ENCODE assay signal across 16 mouse cellular contexts in genomic region chr15:101233183-101233582, GRCm38 (mm10). TPM values are rescaled to one million over a fixed set of nuclear protein-coding genes. Genes with fewer than 3 reads are reported as not detected.
DNase-seq lines count a peak whose midpoint lies in the region; ATAC-seq and TF ChIP-seq lines count a peak whose summit lies in the region.
"Had no signal": no experiment of that assay in that cellular context is flagged by ENCODE, and none has a peak within 500 bp of the region (broad histone marks: within the 10 kb centered on the region; RNA-seq: fewer than 3 reads in every experiment).

No protein-coding gene starts in this region.

- no peak overlapping the region for H3K9ac ChIP-seq in embryonic facial prominence, embryonic 13.5 days
- H3K9ac ChIP-seq in limb, embryonic 13.5 days = no peak overlapping the region
- no peak overlapping the region for H3K9ac ChIP-seq in stomach, embryonic 14.5 days (replicated peaks; ENCODE audit: low read depth, low read length)

- no peaks in the 10 kb centered on the region for H3K36me3 ChIP-seq in kidney, adult 2 months (ENCODE audit: control insufficient read depth, insufficient read depth, low read length)
- peaks cover 40% of the 10 kb centered on the region for H3K36me3 ChIP-seq in embryonic facial prominence, embryonic 13.5 days
- peaks cover 41% of the 10 kb centered on the region for H3K36me3 ChIP-seq in limb, embryonic 13.5 days
- peaks cover 21% of the 10 kb centered on the region for H3K36me3 ChIP-seq in stomach, embryonic 14.5 days (ENCODE audit: control insufficient read depth, insufficient read depth, low read length)

- TF ChIP-seq POLR2A in kidney, adult 2 months (IDR thresholded peaks at IDR 0.05; ENCODE audit: low read depth, low read length) = no peak

- H3K4me2 ChIP-seq in embryonic facial prominence, embryonic 13.5 days = no peak overlapping the region
- H3K4me2 ChIP-seq in limb, embryonic 13.5 days (replicated peaks) = no peak overlapping the region
- H3K4me2 ChIP-seq in stomach, embryonic 14.5 days (replicated peaks; ENCODE audit: low read depth, low read length) = peak overlapping the region; percentile 14; the same call in 1 of the 2 replicates

- H3K9me3 ChIP-seq in embryonic facial prominence, embryonic 13.5 days = no peaks in the 10 kb centered on the region
- H3K9me3 ChIP-seq in limb, embryonic 13.5 days = no peaks in the 10 kb centered on the region
- no peaks in the 10 kb centered on the region for H3K9me3 ChIP-seq in stomach, embryonic 14.5 days (ENCODE audit: control insufficient read depth, low read depth, low read length)

- H3K4me1 ChIP-seq in kidney, adult 2 months (ENCODE audit: control insufficient read depth, insufficient read depth, low read length) = no peaks in the 10 kb centered on the region
- H3K4me1 ChIP-seq in embryonic facial prominence, embryonic 13.5 days = peaks cover 49% of the 10 kb centered on the region
- peaks cover 58% of the 10 kb centered on the region for H3K4me1 ChIP-seq in limb, embryonic 13.5 days
- H3K4me1 ChIP-seq in stomach, embryonic 14.5 days (ENCODE audit: control insufficient read depth, insufficient read depth, low read length) = peaks cover 35% of the 10 kb centered on the region

- no peaks in the 10 kb centered on the region for H3K27me3 ChIP-seq in kidney, adult 2 months (replicated peaks; ENCODE audit: control insufficient read depth, insufficient read depth, low read length)
- H3K27me3 ChIP-seq in embryonic facial prominence, embryonic 13.5 days = 0 out of 2 replicates have a peak, but pooled peaks cover 3% of the 10 kb centered on the region
- 0 out of 2 replicates have a peak, but pooled peaks cover 5% of the 10 kb centered on the region for H3K27me3 ChIP-seq in limb, embryonic 13.5 days
- H3K27me3 ChIP-seq in stomach, embryonic 14.5 days (ENCODE audit: control insufficient read depth, insufficient read depth, low read length) = no peaks in the 10 kb centered on the region
- H3K27me3 ChIP-seq: Patski had no signal

- no peak overlapping the region for H3K27ac ChIP-seq in kidney, adult 2 months (ENCODE audit: insufficient read depth, low read depth, low read length)
- H3K27ac ChIP-seq in embryonic facial prominence, embryonic 13.5 days = peak overlapping the region; percentile 17
- H3K27ac ChIP-seq in limb, embryonic 13.5 days = peak overlapping the region; percentile 15; the same call in 1 of the 2 replicates
- H3K27ac ChIP-seq in stomach, embryonic 14.5 days (ENCODE audit: low read length) = peak overlapping the region; percentile 91

- H3K4me3 ChIP-seq in kidney, adult 2 months (ENCODE audit: insufficient read depth, low read depth, low read length) = no peak overlapping the region
- no peak overlapping the region for H3K4me3 ChIP-seq in embryonic facial prominence, embryonic 13.5 days
- no peak overlapping the region for H3K4me3 ChIP-seq in limb, embryonic 13.5 days
- H3K4me3 ChIP-seq in stomach, embryonic 14.5 days (ENCODE audit: low read depth, low read length) = no peak overlapping the region
- H3K4me3 ChIP-seq: myocyte had no signal

- peak; percentile 12 for DNase-seq in kidney, postnatal 10 days
- DNase-seq in kidney, adult 2 months = no peak
- DNase-seq: adrenal gland, postnatal 14 days; heart, postnatal 10 days; kidney, adult 9 months; spleen, adult 18-20 months had no signal

- no peak for ATAC-seq in embryonic facial prominence, embryonic 13.5 days (ENCODE audit: insufficient number of reproducible peaks, insufficient read depth, low FRiP score, low TSS enrichment, low read depth)
- ATAC-seq in limb, embryonic 13.5 days (ENCODE audit: low FRiP score, low read depth) = no peak
- ATAC-seq in stomach, embryonic 14.5 days (ENCODE audit: insufficient number of reproducible peaks, insufficient read depth, low FRiP score, low read depth) = no peak
- ATAC-seq in erythroid progenitor cell, adult 5-6 weeks (replicated peaks; ENCODE audit: low FRiP score, poor library complexity, severe bottlenecking) = no peak
- no peak for ATAC-seq in frontal cortex, adult (ENCODE audit: low TSS enrichment)
- ATAC-seq: Patski had no signal

- no peak for TF ChIP-seq CTCF in kidney, adult 2 months (conservative IDR thresholded peaks at IDR 0.05; ENCODE audit: insufficient read depth, insufficient read length, low read depth, low read length)

- WGBS in kidney, adult 2 months = 69% methylated on average over 3 of the region's 3 CpGs
- 84% methylated on average over 3 of the region's 3 CpGs for WGBS in embryonic facial prominence, embryonic 13.5 days
- 79% methylated on average over 3 of the region's 3 CpGs for WGBS in limb, embryonic 13.5 days
- WGBS in stomach, embryonic 14.5 days = 72% methylated on average over 3 of the region's 3 CpGs

RNA-seq across cellular contexts. Expression of gene Grasp, which starts 9.2 kb away (rescaled TPM):
- 6.2 and 7.0 TPM in 2 replicates for polyA plus RNA-seq in kidney, adult 2 months (2012; rRNA removed)
- 7.4 and 8.0 TPM in 2 replicates for polyA plus RNA-seq in embryonic facial prominence, embryonic 13.5 days (2015; fragmentation: Nextera tagmentation; extraction: Ambion mirVana)
- polyA plus RNA-seq in limb, embryonic 13.5 days (2015; fragmentation: Nextera tagmentation; extraction: Ambion mirVana) = 5.7 and 6.0 TPM in 2 replicates
- 6.4 and 7.2 TPM in 2 replicates for polyA plus RNA-seq in stomach, embryonic 14.5 days (2014; fragmentation: Nextera tagmentation; extraction: Ambion mirVana)
- total RNA-seq in erythroid progenitor cell, adult 5-6 weeks (2015; ENCODE audit: low replicate concordance) = not detected in 2 replicates
- total RNA-seq in erythroid progenitor cell, adult 5-6 weeks (2017; ENCODE audit: low replicate concordance) = not detected in 2 replicates

RNA-seq across cellular contexts. Expression of gene Nr4a1, which starts 20.9 kb away (rescaled TPM):
- 4.9 and 5.7 TPM in 2 replicates for polyA plus RNA-seq in kidney, adult 2 months (2012; rRNA removed)
- polyA plus RNA-seq in embryonic facial prominence, embryonic 13.5 days (2015; fragmentation: Nextera tagmentation; extraction: Ambion mirVana) = 9.1 and 9.5 TPM in 2 replicates
- 10.0 and 10.3 TPM in 2 replicates for polyA plus RNA-seq in limb, embryonic 13.5 days (2015; fragmentation: Nextera tagmentation; extraction: Ambion mirVana)
- 10.1 and 12.1 TPM in 2 replicates for polyA plus RNA-seq in stomach, embryonic 14.5 days (2014; fragmentation: Nextera tagmentation; extraction: Ambion mirVana)
- total RNA-seq in erythroid progenitor cell, adult 5-6 weeks (2015; ENCODE audit: low replicate concordance) = 2.9 and 5.0 TPM in 2 replicates
- 1.0 and 9.4 TPM in 2 replicates for total RNA-seq in erythroid progenitor cell, adult 5-6 weeks (2017; ENCODE audit: low replicate concordance)

RNA-seq across cellular contexts. Expression of gene Atg101, which starts 50.9 kb away (rescaled TPM):
- polyA plus RNA-seq in kidney, adult 2 months (2012; rRNA removed) = 46.1 and 48.7 TPM in 2 replicates
- polyA plus RNA-seq in embryonic facial prominence, embryonic 13.5 days (2015; fragmentation: Nextera tagmentation; extraction: Ambion mirVana) = 65.9 and 68.4 TPM in 2 replicates
- polyA plus RNA-seq in limb, embryonic 13.5 days (2015; fragmentation: Nextera tagmentation; extraction: Ambion mirVana) = 64.1 and 70.4 TPM in 2 replicates
- polyA plus RNA-seq in stomach, embryonic 14.5 days (2014; fragmentation: Nextera tagmentation; extraction: Ambion mirVana) = 63.5 and 64.1 TPM in 2 replicates
- total RNA-seq in erythroid progenitor cell, adult 5-6 weeks (2015; ENCODE audit: low replicate concordance) = 1.4 TPM in 1 of 2 replicates, not detected in the other
- total RNA-seq in erythroid progenitor cell, adult 5-6 weeks (2017; ENCODE audit: low replicate concordance) = 5.8 and 11.4 TPM in 2 replicates

RNA-seq across cellular contexts. Expression of gene Acvr1b, which starts 59.3 kb away (rescaled TPM):
- 37.0 and 37.2 TPM in 2 replicates for polyA plus RNA-seq in kidney, adult 2 months (2012; rRNA removed)
- polyA plus RNA-seq in embryonic facial prominence, embryonic 13.5 days (2015; fragmentation: Nextera tagmentation; extraction: Ambion mirVana) = 8.0 TPM in 2 replicates
- 6.1 and 7.1 TPM in 2 replicates for polyA plus RNA-seq in limb, embryonic 13.5 days (2015; fragmentation: Nextera tagmentation; extraction: Ambion mirVana)
- polyA plus RNA-seq in stomach, embryonic 14.5 days (2014; fragmentation: Nextera tagmentation; extraction: Ambion mirVana) = 11.5 and 14.5 TPM in 2 replicates
- total RNA-seq in erythroid progenitor cell, adult 5-6 weeks (2015; ENCODE audit: low replicate concordance) = 0.84 and 1.8 TPM in 2 replicates
- 1.2 and 1.4 TPM in 2 replicates for total RNA-seq in erythroid progenitor cell, adult 5-6 weeks (2017; ENCODE audit: low replicate concordance)

RNA-seq across cellular contexts. Expression of gene 6030408B16Rik, which starts 59.8 kb away (rescaled TPM):
- polyA plus RNA-seq in kidney, adult 2 months (2012; rRNA removed) = 0.13 and 0.37 TPM in 2 replicates
- polyA plus RNA-seq in embryonic facial prominence, embryonic 13.5 days (2015; fragmentation: Nextera tagmentation; extraction: Ambion mirVana) = 0.56 and 0.60 TPM in 2 replicates
- polyA plus RNA-seq in limb, embryonic 13.5 days (2015; fragmentation: Nextera tagmentation; extraction: Ambion mirVana) = 1.5 and 1.9 TPM in 2 replicates
- 20.1 and 25.0 TPM in 2 replicates for polyA plus RNA-seq in stomach, embryonic 14.5 days (2014; fragmentation: Nextera tagmentation; extraction: Ambion mirVana)
- not detected in 2 replicates for total RNA-seq in erythroid progenitor cell, adult 5-6 weeks (2015; ENCODE audit: low replicate concordance)
- total RNA-seq in erythroid progenitor cell, adult 5-6 weeks (2017; ENCODE audit: low replicate concordance) = not detected in 2 replicates
- total RNA-seq: common myeloid progenitor, adult 5-6 weeks; gastrocnemius, adult 8-10 months; layer of hippocampus, postnatal 10 days had no signal
- polyA plus RNA-seq: Patski had no signal
